11 mouse cellular contexts compared by ENCODE assay signal in genomic region chr2:166168868-166169267, GRCm38 (mm10). TPM values are rescaled to one million over a fixed set of nuclear protein-coding genes. Genes with fewer than 3 reads are reported as not detected.
DNase-seq lines count a peak whose midpoint lies in the region; ATAC-seq lines count a peak whose summit lies in the region.
"Had no signal": no experiment of that assay in that cellular context is flagged by ENCODE, and none has a peak within 500 bp of the region (broad histone marks: within the 10 kb centered on the region; RNA-seq: fewer than 3 reads in every experiment).

No protein-coding gene starts in this region.

- H3K4me1 ChIP-seq in hindbrain, embryonic 11.5 days (replicated peaks; ENCODE audit: control insufficient read depth, insufficient read depth, low read length), result peaks cover 8% of the 10 kb centered on the region
- peaks cover 7% of the 10 kb centered on the region for H3K4me1 ChIP-seq in midbrain, embryonic 11.5 days (ENCODE audit: control insufficient read depth, insufficient read depth, low read length)

- peaks cover 32% of the 10 kb centered on the region for H3K27me3 ChIP-seq in hindbrain, embryonic 11.5 days (ENCODE audit: control insufficient read depth, insufficient read depth, low read length)
- peaks cover 9% of the 10 kb centered on the region; the same call in 1 of the 2 replicates for H3K27me3 ChIP-seq in midbrain, embryonic 11.5 days (ENCODE audit: control insufficient read depth, insufficient read depth, low read length)

- no peak overlapping the region for H3K9ac ChIP-seq in hindbrain, embryonic 11.5 days (ENCODE audit: low read depth, low read length)
- 0 out of 2 replicates have a peak overlapping the region, but pooled peaks have one; percentile 9 for H3K9ac ChIP-seq in midbrain, embryonic 11.5 days (ENCODE audit: low read length)

- DNase-seq in ES-CJ7 (ENCODE audit: low read depth, low spot score), result peak; percentile 62
- peak; percentile 70 for DNase-seq in R1 (ENCODE audit: low read depth, low spot score)
- DNase-seq in hindbrain, embryonic 11.5 days (ENCODE audit: low spot score), result peak; percentile 62
- DNase-seq in midbrain, embryonic 11.5 days (ENCODE audit: low spot score, missing footprints), result peak; percentile 88
- no peak for DNase-seq in left cerebral cortex, postnatal 25 days (ENCODE audit: low spot score in 2 of 2)
- DNase-seq in natural killer cell, adult 2 months (ENCODE audit: low spot score in 2 of 2), result no peak
- no peak for DNase-seq in cerebellum, postnatal 25 days
- DNase-seq: left cerebral cortex, postnatal 4 days; lung, postnatal 10 days had no signal

- peak; percentile 65 for ATAC-seq in hindbrain, embryonic 11.5 days (ENCODE audit: low FRiP score)
- 0 out of 2 replicates have a peak, but pooled peaks have one; percentile 30 for ATAC-seq in midbrain, embryonic 11.5 days (ENCODE audit: low FRiP score)
- ATAC-seq: inflammation-experienced regulatory T-cells, adult 6 months had no signal

- H3K36me3 ChIP-seq in hindbrain, embryonic 11.5 days (ENCODE audit: control insufficient read depth, insufficient read depth, low read length), result no peaks in the 10 kb centered on the region
- H3K36me3 ChIP-seq in midbrain, embryonic 11.5 days (ENCODE audit: control insufficient read depth, insufficient read depth, low read length), result no peaks in the 10 kb centered on the region; the same call in 1 of the 2 replicates
- H3K36me3 ChIP-seq: G1E had no signal

- WGBS in hindbrain, embryonic 11.5 days, result 10% methylated on average over 7 of the region's 7 CpGs
- 15% methylated on average over 7 of the region's 7 CpGs for WGBS in midbrain, embryonic 11.5 days

- H3K9me3 ChIP-seq in hindbrain, embryonic 11.5 days (ENCODE audit: control insufficient read depth, low read length), result no peaks in the 10 kb centered on the region
- H3K9me3 ChIP-seq in midbrain, embryonic 11.5 days (ENCODE audit: control insufficient read depth, low read length), result no peaks in the 10 kb centered on the region

- intact Hi-C loops in left cerebral cortex, postnatal 25 days (cut with DNase I), result no loop called here

- H3K4me2 ChIP-seq in hindbrain, embryonic 11.5 days (replicated peaks; ENCODE audit: low read depth, low read length), result no peak overlapping the region
- no peak overlapping the region for H3K4me2 ChIP-seq in midbrain, embryonic 11.5 days

- no peak overlapping the region for H3K27ac ChIP-seq in hindbrain, embryonic 11.5 days (ENCODE audit: low read depth, low read length)
- H3K27ac ChIP-seq in midbrain, embryonic 11.5 days (ENCODE audit: low read depth, low read length), result no peak overlapping the region

- no peak overlapping the region for H3K4me3 ChIP-seq in hindbrain, embryonic 11.5 days (ENCODE audit: low read depth, low read length)
- no peak overlapping the region for H3K4me3 ChIP-seq in midbrain, embryonic 11.5 days (ENCODE audit: low read depth, low read length)

RNA-seq across cellular contexts. Expression of gene Sulf2, which starts 13.4 kb away (rescaled TPM):
- 104 and 115 TPM in 2 replicates for polyA plus RNA-seq in hindbrain, embryonic 11.5 days (2014; fragmentation: Nextera tagmentation; extraction: Ambion mirVana)
- 84.5 and 87.6 TPM in 2 replicates for polyA plus RNA-seq in midbrain, embryonic 11.5 days (2014; fragmentation: Nextera tagmentation; extraction: Ambion mirVana)
- total RNA-seq in left cerebral cortex, postnatal 25 days (2021), result 100 to 1,000 TPM; 104 to 114 TPM
- polyA plus RNA-seq: G1E had no signal

Comparison
In these comparisons a context has a peak if more than half of its experiments do, and no peak if none do; other contexts are left out.
1. DNase-seq: peak in ES-CJ7 (single experiment), R1 (single experiment), hindbrain, embryonic 11.5 days (single experiment) and midbrain, embryonic 11.5 days (single experiment); none in left cerebral cortex, postnatal 25 days (0 of 2), natural killer cell, adult 2 months (0 of 2) and cerebellum, postnatal 25 days (0 of 2).